Mouse (Mus musculus): ENCODE measurements around the gene Dop1b.

- no peak for TF ChIP-seq CTCF (IDR thresholded peaks at IDR 0.05; ENCODE audit: low read depth, low read length)
- TF ChIP-seq POLR2A (IDR thresholded peaks at IDR 0.05; ENCODE audit: extremely low read depth, insufficient read depth, low read length) = no peak
Measured at GRCm38 (mm10) chr16:93779554-93779953, 67.8 kb downstream of the Dop1b start.
